Mouse (Mus musculus) CH12.LX (cell line): ENCODE measurements around the gene Plac9a.
"Not testable (repeated sequence)": the region's sequence is repeated elsewhere in the genome, so short reads cannot be mapped to it uniquely, and the experiment has no call there.

Source experiments
- CTCF ChIP-seq, 2 experiments: IDR thresholded peaks in 1 of 2; conservative IDR thresholded peaks in 1 of 2; 2 replicates each; pipeline ENCODE4 v1.5.1; 2011 to 2012; ENCODE audit warnings: low read depth in 2 of 2, low read length in 2 of 2, improper control_type of control experiment in 1 of 2, inconsistent platforms in 1 of 2, mild to moderate bottlenecking in 1 of 2, moderate library complexity in 1 of 2
- NELFE ChIP-seq: IDR thresholded peaks from 2 replicates; pipeline ENCODE4 v1.6.1; 2011; ENCODE audit warnings: low read depth, low read length, improper control_type of control experiment
- POLR2A ChIP-seq: IDR thresholded peaks from 2 replicates; pipeline ENCODE4 v1.6.1; 2011; ENCODE audit warnings: low read depth, mild to moderate bottlenecking, improper control_type of control experiment, low read length
- TCF12 ChIP-seq: IDR thresholded peaks from 2 replicates; pipeline ENCODE4 v1.6.1; 2014; ENCODE audit warnings: low read depth, mild to moderate bottlenecking, inconsistent platforms, low read length, improper control_type of control experiment

DNA sequence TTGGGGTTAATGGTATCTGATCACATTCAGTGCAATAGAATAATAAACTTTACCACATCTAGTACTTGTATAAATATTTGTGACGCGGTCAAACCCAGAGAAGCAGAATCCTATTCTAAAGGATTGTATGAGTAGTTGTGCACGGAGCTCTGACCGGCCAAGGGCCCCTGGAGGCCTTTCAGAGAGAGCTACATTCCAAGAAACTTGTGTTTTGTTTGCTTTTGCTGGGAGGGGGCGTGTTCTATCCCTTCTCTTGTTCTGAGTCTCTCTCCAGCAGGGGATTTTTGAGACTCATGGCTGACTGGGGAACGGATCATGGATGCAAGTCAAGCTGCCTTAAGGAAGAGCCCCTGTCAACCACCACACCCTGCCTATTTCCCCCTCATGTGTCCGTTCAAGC lies 7.2 kb downstream of the Plac9a start:
- not testable (repeated sequence) for TF ChIP-seq TCF12; NELFE; POLR2A; CTCF (conservative IDR thresholded peaks at IDR 0.05 in 1 of 2, IDR thresholded peaks at IDR 0.05 in 1 of 2; ENCODE audit: low read depth in 2 of 2, low read length in 2 of 2)
